Mouse (Mus musculus) embryonic stem cell, embryonic (primary cell): ENCODE measurements around the gene Trmt112.

Experiments
- CTCF ChIA-PET, 4 experiments: fragments of 300-600 bp in 2 of 4; fragments of 350-600 bp in 2 of 4; sonication (Branson Sonifier 250); formaldehyde crosslinking; loops; one replicate each; lab custom pipeline; 2022; ENCODE audit warnings: inconsistent platforms in 2 of 4; lab: Charles Lee
- POLR2A ChIA-PET, 4 experiments: fragments of 300-600 bp in 2 of 4; fragments of 350-600 bp in 2 of 4; sonication (Branson Sonifier 250); formaldehyde crosslinking; loops; one replicate each; lab custom pipeline; 2022; ENCODE audit warnings: antibody characterized with exemption in 4 of 4, inconsistent platforms in 1 of 4; lab: Charles Lee

Trmt112 gene

DNA sequence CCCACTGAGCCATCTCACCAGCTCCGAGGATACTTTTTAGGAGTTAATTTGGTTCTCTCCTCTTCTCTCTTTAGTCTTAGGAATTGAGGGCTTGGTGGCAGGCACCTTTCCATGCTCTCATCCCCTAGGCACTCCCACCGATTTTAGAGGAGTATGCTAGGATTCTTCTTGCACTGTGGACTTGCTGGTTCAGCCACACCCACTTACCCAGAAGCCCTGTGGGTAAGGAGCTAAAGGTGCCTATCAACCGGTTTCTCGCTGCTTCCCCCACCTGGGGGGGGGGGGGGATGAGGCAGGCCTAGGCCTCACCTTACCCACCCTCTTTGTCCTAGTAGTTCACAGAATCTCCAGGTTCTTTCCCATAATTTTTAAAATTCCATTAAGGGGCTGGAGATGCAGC lies 38.2 kb downstream of the Trmt112 start:
- POLR2A ChIA-PET, result interaction anchor here in 3 of 4 experiments (0.5 to 12.2 kb wide), 25 partner anchors 9 to 1775 kb away, joined by 3 to 134 read pairs (median 3); partner anchors contain the start of genes Cox8a (in 1 of the 3), Esrra (in 1 of the 3), Kcnk4 (in 1 of the 3) and Nudt22 (in 1 of the 3)

DNA sequence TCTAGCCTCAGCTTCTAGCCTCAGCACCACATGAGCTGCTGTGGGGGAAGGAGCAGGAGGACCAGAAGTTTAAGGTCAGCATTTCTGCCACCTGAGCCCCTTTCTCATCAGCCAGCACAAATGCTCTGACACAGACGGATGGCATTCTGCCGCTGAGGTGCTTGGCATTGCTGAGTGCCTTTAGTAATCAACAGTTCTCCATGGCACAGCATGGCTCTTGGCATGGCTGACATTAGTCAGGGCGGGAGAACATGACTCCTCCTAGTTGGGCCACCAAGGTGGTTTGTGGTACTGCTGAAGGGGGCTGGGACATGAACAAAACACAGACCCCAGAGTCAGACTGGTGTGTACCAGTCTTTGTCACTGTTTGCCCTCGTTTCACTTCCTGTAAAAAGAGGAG lies 38.7 kb downstream of the Trmt112 start:
- ChIA-PET POLR2A (interaction anchor here in 3 of 4 experiments (0.5 to 12.2 kb wide), 21 partner anchors 9 to 1752 kb away, joined by 3 to 134 read pairs (median 4); partner anchors contain the start of genes Cox8a (in 1 of the 3), Esrra (in 1 of the 3), Kcnk4 (in 1 of the 3) and Plcb3 (in 1 of the 3)), CTCF (interaction anchor here in 2 of 4 experiments (0.7 to 1.4 kb wide), 4 partner anchors 12 to 948 kb away, joined by 4 to 5 read pairs (median 4); no protein-coding TSS in a partner anchor)

More for the DNA sequence above, 38.2 kb downstream of the Trmt112 start:
- CTCF ChIA-PET, result interaction anchor here in 2 of 4 experiments (0.6 to 1.4 kb wide), 6 partner anchors 11 to 948 kb away, joined by 3 to 7 read pairs (median 4); partner anchors contain the start of gene Kcnk4 (in 1 of the 2)

DNA sequence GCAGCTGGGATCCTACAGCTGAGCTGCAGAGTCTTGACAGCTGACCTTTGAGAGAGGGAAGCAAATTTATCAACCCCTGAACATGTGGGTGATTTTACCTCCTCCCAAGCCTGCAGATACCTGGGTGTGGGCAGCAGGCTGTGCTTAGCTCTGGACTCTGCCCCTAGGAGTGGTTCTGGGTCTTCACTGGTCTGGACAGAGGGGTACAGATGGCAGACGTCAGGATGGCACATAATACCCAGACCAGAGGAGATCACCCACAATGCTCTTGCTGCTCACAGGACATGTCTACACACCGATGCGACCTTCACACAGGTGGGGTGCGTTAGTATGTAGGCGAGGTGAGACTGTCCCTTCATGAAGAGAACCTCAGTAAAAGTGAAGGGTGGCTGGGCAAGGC lies 40.0 kb downstream of the Trmt112 start:
- CTCF ChIA-PET, result interaction anchor here in 3 of 4 experiments (0.5 to 7.6 kb wide), 7 partner anchors 7 to 532 kb away, joined by 3 to 42 read pairs (median 8); partner anchors contain the start of genes Bad (in 1 of the 3), Fkbp2 (in 1 of the 3) and Gpr137 (in 1 of the 3)
- POLR2A ChIA-PET, result interaction anchor here in 3 of 4 experiments (1.4 to 12.2 kb wide), 11 partner anchors 7 to 91 kb away, joined by 3 to 134 read pairs (median 23); partner anchors contain the start of genes Bad (in 2 of the 3), Esrra (in 2 of the 3), Gpr137 (in 2 of the 3) and Fkbp2 (in 1 of the 3)

DNA sequence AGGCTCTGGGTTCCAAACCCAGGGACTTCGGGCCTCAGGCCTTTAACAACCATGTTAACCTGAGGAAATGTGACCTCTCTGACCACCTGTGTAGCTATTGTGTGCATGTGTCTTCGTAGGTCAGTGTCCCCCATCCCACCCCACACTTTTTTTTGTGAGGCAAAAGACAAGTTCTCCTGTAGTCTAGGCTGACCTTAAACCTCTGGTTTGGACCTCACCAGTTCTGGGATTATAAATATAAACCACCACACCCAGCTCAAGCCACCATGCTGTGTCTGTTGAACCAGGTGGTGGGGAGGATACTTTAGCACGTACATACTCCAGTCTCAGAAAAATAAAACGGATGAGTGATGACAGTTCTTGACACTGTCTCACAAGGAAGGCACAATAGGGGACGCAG lies 40.5 kb downstream of the Trmt112 start:
- ChIA-PET POLR2A (interaction anchor here (0.6 to 12.2 kb wide), 19 partner anchors 8 to 90 kb away, joined by 3 to 134 read pairs (median 14); partner anchors contain the start of genes Bad (in 4 of the 4), Gpr137 (in 4 of the 4), Esrra (in 2 of the 4) and Fkbp2 (in 2 of the 4)), CTCF (interaction anchor here in 2 of 4 experiments (1.2 to 7.6 kb wide), 7 partner anchors 7 to 90 kb away, joined by 3 to 42 read pairs (median 8); partner anchors contain the start of genes Bad (in 1 of the 2), Fkbp2 (in 1 of the 2), Gpr137 (in 1 of the 2) and Stip1 (in 1 of the 2))

DNA sequence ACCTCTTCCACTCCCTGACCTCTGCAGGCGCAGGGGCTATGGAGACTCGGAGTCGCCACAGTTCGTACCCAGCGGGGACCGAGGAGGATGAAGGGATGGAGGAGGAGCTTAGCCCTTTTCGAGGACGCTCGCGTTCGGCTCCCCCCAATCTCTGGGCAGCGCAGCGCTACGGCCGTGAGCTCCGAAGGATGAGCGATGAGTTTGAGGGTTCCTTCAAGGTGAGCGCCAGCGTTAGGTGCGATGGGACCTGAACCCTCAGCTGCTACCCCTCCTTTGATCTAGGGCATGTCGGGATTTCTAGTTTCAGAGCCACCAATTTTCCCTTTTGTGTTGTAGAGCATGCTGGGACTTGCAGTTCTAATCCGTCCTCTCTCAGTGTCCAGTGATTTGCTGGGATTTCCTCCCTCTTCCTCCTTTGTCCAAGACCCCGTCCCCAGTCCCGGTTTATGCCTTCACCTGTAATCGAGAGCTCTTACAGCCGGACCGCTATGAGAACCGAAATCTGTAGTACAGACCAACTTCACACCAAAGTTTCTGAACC lies 41.2 kb downstream of the Trmt112 start:
- ChIA-PET CTCF (interaction anchor here in 3 of 4 experiments (0.7 to 7.6 kb wide), 15 partner anchors 8 to 499 kb away, joined by 3 to 42 read pairs (median 4); partner anchors contain the start of genes Bad (in 3 of the 3), Gpr137 (in 3 of the 3), Esrra (in 1 of the 3) and Fkbp2 (in 1 of the 3)), POLR2A (interaction anchor here (0.7 to 12.2 kb wide), 49 partner anchors 8 to 1773 kb away, joined by 3 to 134 read pairs (median 5); partner anchors contain the start of genes Bad (in 4 of the 4), Gpr137 (in 4 of the 4), Fkbp2 (in 3 of the 4) and Esrra (in 2 of the 4))

DNA sequence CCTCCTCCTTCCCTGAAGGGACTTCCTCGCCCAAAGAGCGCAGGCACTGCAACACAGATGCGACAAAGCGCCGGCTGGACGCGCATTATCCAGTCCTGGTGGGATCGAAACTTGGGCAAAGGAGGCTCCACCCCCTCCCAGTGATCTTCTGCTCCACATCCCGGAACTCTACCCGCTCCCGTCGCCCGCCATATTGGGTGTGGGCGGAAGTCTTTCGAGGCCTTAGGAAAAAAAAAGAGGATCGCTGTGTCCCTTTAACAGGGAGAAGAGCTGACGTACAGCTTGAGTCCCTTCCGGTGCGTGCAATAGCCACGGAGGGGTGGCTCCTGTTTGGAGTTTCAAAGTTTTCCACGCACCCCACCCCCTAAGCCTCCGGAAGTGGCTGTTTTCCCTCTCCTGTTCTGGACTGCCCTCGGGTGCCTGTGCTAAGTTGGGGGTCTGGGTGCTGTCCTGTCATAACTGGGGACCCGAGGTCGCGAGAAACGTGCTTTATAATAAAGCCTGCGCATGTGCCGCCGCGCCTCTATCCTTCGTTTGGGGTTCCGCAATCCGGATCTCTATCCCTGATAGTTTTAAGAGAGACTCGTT lies 42.0 kb downstream of the Trmt112 start:
- POLR2A ChIA-PET, result interaction anchor here (0.6 to 12.2 kb wide), 53 partner anchors 9 to 1772 kb away, joined by 3 to 134 read pairs (median 5); partner anchors contain the start of genes Bad (in 4 of the 4), Gpr137 (in 4 of the 4), Fkbp2 (in 3 of the 4) and Esrra (in 2 of the 4)
- CTCF ChIA-PET, result interaction anchor here in 3 of 4 experiments (0.6 to 7.6 kb wide), 19 partner anchors 9 to 120 kb away, joined by 3 to 42 read pairs (median 4); partner anchors contain the start of genes Bad (in 2 of the 3), Gpr137 (in 2 of the 3), Esrra (in 1 of the 3) and Fkbp2 (in 1 of the 3)

DNA sequence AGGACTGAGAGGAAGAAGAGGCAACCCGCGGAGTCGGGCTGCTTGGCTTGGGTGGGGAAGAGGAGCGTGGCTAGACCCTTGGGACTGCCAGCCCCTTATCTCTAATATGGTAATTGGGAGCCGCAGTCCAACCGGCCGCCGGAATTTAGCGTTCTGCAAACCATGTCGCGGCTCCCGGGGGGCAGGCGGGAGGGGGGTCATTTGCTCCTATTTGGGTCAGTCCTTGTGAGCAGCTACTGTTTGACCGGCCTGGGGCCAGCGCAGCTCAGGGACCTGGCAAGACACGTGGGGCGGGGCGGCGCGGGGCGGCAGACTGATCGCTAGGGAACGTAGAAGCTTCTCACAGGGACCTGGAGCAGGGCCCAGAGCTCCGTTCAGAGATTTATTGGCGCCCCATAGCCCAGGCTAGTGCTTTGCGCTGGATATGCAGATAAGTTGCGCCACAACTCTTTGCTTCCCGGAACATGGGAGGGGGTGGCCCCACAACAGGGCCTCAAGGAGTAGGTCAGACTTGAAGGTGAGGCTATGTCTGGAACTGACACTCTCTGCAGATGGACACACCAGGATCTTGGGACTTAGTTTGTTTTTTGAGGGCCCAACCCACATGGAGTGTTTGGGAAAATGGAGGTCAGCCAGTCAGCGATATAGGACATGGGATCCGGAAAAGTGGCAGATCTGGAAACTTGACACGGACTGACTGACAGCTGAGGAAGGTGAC lies 42.7 kb downstream of the Trmt112 start:
- POLR2A ChIA-PET, result interaction anchor here (0.5 to 12.2 kb wide), 47 partner anchors 10 to 1771 kb away, joined by 3 to 134 read pairs (median 6); partner anchors contain the start of genes Bad (in 4 of the 4), Gpr137 (in 4 of the 4), Fkbp2 (in 3 of the 4) and Esrra (in 2 of the 4)
- CTCF ChIA-PET, result interaction anchor here in 3 of 4 experiments (0.6 to 7.6 kb wide), 14 partner anchors 10 to 349 kb away, joined by 3 to 42 read pairs (median 4); partner anchors contain the start of genes Bad (in 1 of the 3), Esrra (in 1 of the 3), Fkbp2 (in 1 of the 3) and Gpr137 (in 1 of the 3)

DNA sequence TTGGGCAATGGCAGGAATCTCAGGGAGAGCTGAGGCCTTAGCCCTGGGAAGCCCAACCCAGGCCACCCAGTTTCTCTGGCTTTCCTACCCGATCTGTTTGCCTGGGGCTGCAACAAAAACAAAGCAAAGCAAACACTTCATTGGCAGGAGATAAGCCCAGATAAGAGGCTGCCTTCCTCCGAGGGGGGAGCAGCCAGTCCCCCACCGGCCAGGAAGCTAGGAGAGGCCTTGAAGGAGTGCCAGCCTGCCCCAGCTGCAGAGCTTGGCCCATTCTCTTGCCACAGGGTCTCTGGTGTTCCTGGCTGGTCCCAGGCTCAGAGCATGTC lies 43.2 kb downstream of the Trmt112 start:
- POLR2A ChIA-PET, result interaction anchor here (0.5 to 12.2 kb wide), 31 partner anchors 8 to 319 kb away, joined by 3 to 134 read pairs (median 8); partner anchors contain the start of genes Bad (in 4 of the 4), Gpr137 (in 4 of the 4), Fkbp2 (in 2 of the 4) and Nudt22 (in 2 of the 4)

DNA sequence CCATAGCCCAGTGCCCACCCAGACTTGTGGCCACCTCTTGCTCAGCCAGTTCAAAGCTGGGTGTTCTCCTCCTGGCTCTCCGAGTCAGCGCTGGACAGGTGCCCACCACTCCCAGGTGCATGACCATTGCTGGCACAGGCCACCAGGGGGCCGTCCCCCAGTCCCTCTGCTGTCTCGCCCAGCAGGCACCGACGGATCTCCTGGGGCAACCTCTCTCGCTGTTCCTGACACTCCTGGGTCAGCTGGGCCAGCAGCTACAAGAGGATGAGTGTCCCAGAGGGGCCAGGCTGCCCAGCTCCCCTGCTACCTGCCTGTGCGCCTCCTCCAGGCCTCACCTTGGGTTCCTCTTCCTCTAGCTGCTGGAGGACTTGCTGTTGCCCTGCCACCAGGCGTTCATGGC lies 44.5 kb downstream of the Trmt112 start:
- CTCF ChIA-PET, result interaction anchor here in 2 of 4 experiments (1.2 to 7.6 kb wide), 4 partner anchors 11 to 25 kb away, joined by 3 to 42 read pairs (median 28); partner anchors contain the start of gene Fkbp2 (in 1 of the 2)
- POLR2A ChIA-PET, result interaction anchor here in 3 of 4 experiments (0.9 to 12.2 kb wide), 11 partner anchors 10 to 384 kb away, joined by 3 to 134 read pairs (median 13); partner anchors contain the start of genes Bad (in 2 of the 3), Gpr137 (in 2 of the 3), Esrra (in 1 of the 3) and Fkbp2 (in 1 of the 3)

More for the DNA sequence above, 43.2 kb downstream of the Trmt112 start:
- CTCF ChIA-PET, result interaction anchor here in 1 of 4 experiments (0.8 to 7.6 kb wide), 5 partner anchors 10 to 350 kb away, joined by 3 to 42 read pairs (median 19); partner anchors contain the start of genes Bad, Fkbp2 and Gpr137

DNA sequence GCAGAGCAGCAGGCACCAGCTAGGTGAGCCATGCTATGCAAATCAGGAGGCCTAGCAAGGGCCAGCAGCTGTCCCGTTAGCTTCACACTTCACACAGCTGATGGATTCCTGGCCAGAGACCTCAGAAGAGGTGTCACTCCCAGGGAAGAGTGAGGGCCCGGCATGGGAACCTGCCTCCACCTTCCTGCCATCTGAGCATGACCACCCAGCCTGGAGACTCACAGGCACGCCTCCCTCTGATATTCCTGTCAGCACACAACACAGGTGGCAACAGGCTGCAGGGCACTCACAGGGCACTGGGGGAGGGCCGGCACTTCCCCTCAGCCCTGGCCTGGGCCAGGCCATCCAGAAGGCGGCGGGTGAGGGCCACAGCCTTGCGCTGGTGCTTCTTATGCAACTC lies 45.9 kb downstream of the Trmt112 start:
- POLR2A ChIA-PET, result interaction anchor here in 3 of 4 experiments (0.9 to 12.2 kb wide), 12 partner anchors 8 to 41 kb away, joined by 3 to 134 read pairs (median 4); partner anchors contain the start of genes Dnajc4 (in 2 of the 3), Nudt22 (in 2 of the 3), Trpt1 (in 2 of the 3) and Bad (in 1 of the 3)

DNA sequence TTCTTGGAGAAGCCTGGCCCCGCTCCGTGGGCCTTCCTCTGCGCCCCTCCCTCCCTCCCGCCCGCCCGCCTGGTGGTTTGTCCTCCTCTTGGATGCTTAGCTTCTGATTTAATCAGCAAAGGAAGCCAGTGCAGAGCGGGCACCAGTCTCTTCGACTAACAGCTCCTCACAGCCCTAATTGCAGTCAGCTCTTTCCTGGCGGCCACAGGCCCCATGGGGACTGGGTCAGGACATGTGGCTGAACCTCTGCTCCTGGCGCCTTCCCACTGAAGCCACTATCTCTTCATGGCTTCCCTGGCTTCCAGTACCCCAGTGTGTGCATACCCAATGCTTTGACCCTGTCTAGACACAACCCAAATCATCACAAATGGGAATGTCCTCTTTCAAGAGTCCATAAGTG lies 47.0 kb downstream of the Trmt112 start:
- ChIA-PET CTCF (interaction anchor here (0.5 to 7.6 kb wide), 9 partner anchors 13 to 122 kb away, joined by 3 to 41 read pairs (median 4); partner anchors contain the start of genes Catsperz (in 1 of the 4) and Plcb3 (in 1 of the 4)), POLR2A (interaction anchor here in 3 of 4 experiments (0.6 to 12.2 kb wide), 19 partner anchors 9 to 567 kb away, joined by 3 to 134 read pairs (median 4); partner anchors contain the start of genes Bad (in 2 of the 3), Dnajc4 (in 2 of the 3), Gpr137 (in 2 of the 3) and Nudt22 (in 2 of the 3))

More for the DNA sequence above, 45.9 kb downstream of the Trmt112 start:
- CTCF ChIA-PET, result interaction anchor here in 3 of 4 experiments (1.2 to 7.6 kb wide), 6 partner anchors 14 to 65 kb away, joined by 3 to 41 read pairs (median 5); no protein-coding TSS in a partner anchor
